ENCODE assay signal across 8 mouse cellular contexts in the genomic region with DNA sequence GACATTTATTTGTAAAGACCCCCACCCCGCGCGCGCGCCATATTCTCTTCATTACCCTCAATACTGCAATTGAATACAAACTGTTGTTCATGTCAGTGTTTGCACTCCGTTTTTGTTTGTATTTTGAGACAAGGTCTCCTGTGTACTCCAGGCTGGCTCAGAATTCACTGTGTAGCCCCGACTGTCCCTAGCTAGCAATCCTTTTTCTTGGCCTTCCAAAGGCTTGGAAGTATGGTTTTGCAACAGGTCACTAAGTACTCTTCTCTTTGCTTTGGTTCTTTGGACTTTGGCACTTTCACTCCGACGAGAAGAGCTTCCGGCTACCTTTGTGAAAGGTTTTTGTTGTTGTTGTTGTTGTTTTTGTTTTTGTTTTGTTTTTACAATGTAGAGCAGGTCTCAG. TPM values are rescaled to one million over a fixed set of nuclear protein-coding genes. Genes with fewer than 3 reads are reported as not detected.
DNase-seq lines count a peak whose midpoint lies in the region; ATAC-seq and TF ChIP-seq lines count a peak whose summit lies in the region.

No protein-coding gene starts in this region.

- no peak for ATAC-seq in hindbrain, embryonic 12.5 days (ENCODE audit: low FRiP score)
- ATAC-seq in liver, embryonic 12.5 days = no peak

- H3K9ac ChIP-seq in liver, adult 2 months (ENCODE audit: low read depth, low read length) = peak overlapping the region; percentile 39
- H3K9ac ChIP-seq in hindbrain, embryonic 12.5 days = no peak overlapping the region
- peak overlapping the region; percentile 86 for H3K9ac ChIP-seq in liver, embryonic 12.5 days

- H3K27me3 ChIP-seq in liver, adult 2 months (ENCODE audit: control insufficient read depth, insufficient read depth, low read length) = no peaks in the 10 kb centered on the region
- H3K27me3 ChIP-seq in hindbrain, embryonic 12.5 days = no peaks in the 10 kb centered on the region
- no peaks in the 10 kb centered on the region for H3K27me3 ChIP-seq in liver, embryonic 12.5 days (replicated peaks)

- 5% methylated on average over 10 of the region's 10 CpGs for WGBS in liver, adult 2 months
- WGBS in hindbrain, embryonic 12.5 days = 32% methylated on average over 10 of the region's 10 CpGs
- WGBS in liver, embryonic 12.5 days (ENCODE audit: insufficient replicate concordance) = 17% methylated on average over 10 of the region's 10 CpGs

- no peak for TF ChIP-seq POLR2A in liver, adult 2 months (IDR thresholded peaks at IDR 0.05; ENCODE audit: extremely low read depth, insufficient read depth, low read length)

- H3K4me1 ChIP-seq in liver, adult 2 months (ENCODE audit: control insufficient read depth, insufficient read depth, low read length) = peaks cover 6% of the 10 kb centered on the region
- H3K4me1 ChIP-seq in brown adipose tissue, adult 24 weeks (ENCODE audit: control insufficient read depth, insufficient read depth, insufficient read length, low read length) = peaks cover 4% of the 10 kb centered on the region; the same call in 1 of the 2 replicates
- peaks cover 9% of the 10 kb centered on the region for H3K4me1 ChIP-seq in hindbrain, embryonic 12.5 days
- H3K4me1 ChIP-seq in liver, embryonic 12.5 days = peaks cover 22% of the 10 kb centered on the region

- peak; percentile 95 for DNase-seq in liver, adult 2 months (ENCODE audit: extremely low read depth, low read depth, low spot score)
- no peak for DNase-seq in liver
- DNase-seq in embryo, embryonic 11 days = no peak
- no peak for DNase-seq in ovary, adult 18-20 months (ENCODE audit: low spot score)
- DNase-seq in cerebellum, adult 8-10 months = no peak

- H3K4me3 ChIP-seq in liver, adult 2 months (ENCODE audit: insufficient read depth, low read depth, low read length) = peak overlapping the region; percentile 92
- H3K4me3 ChIP-seq in brown adipose tissue, adult 24 weeks (ENCODE audit: insufficient read depth, low read depth, low read length) = peak overlapping the region; percentile 94
- H3K4me3 ChIP-seq in hindbrain, embryonic 12.5 days = peak overlapping the region; percentile 79
- H3K4me3 ChIP-seq in liver, embryonic 12.5 days = peak overlapping the region; percentile 96

- H3K79me2 ChIP-seq in liver, adult 2 months (ENCODE audit: control insufficient read depth, insufficient read depth, low read length) = peaks cover 10% of the 10 kb centered on the region; the same call in 1 of the 2 replicates

- peak overlapping the region; percentile 68 for H3K4me2 ChIP-seq in hindbrain, embryonic 12.5 days (replicated peaks)
- H3K4me2 ChIP-seq in liver, embryonic 12.5 days = peak overlapping the region; percentile 87

- H3K27ac ChIP-seq in liver, adult 2 months (replicated peaks; ENCODE audit: insufficient read depth, low read depth, low read length) = peak overlapping the region; percentile 73
- H3K27ac ChIP-seq in brown adipose tissue, adult 24 weeks (replicated peaks; ENCODE audit: low read depth, low read length) = no peak overlapping the region
- no peak overlapping the region for H3K27ac ChIP-seq in hindbrain, embryonic 12.5 days
- H3K27ac ChIP-seq in liver, embryonic 12.5 days = peak overlapping the region; percentile 91

- no peaks in the 10 kb centered on the region for H3K9me3 ChIP-seq in hindbrain, embryonic 12.5 days (replicated peaks)
- H3K9me3 ChIP-seq in liver, embryonic 12.5 days (replicated peaks) = no peaks in the 10 kb centered on the region

- H3K36me3 ChIP-seq in liver, adult 2 months (ENCODE audit: control insufficient read depth, insufficient read depth, low read length) = no peaks in the 10 kb centered on the region
- no peaks in the 10 kb centered on the region for H3K36me3 ChIP-seq in hindbrain, embryonic 12.5 days
- no peaks in the 10 kb centered on the region for H3K36me3 ChIP-seq in liver, embryonic 12.5 days

- no peak for TF ChIP-seq CTCF in liver, adult 2 months (IDR thresholded peaks at IDR 0.05; ENCODE audit: low read depth, low read length)

RNA-seq across cellular contexts. Expression of gene Fbxo8, which starts 1.2 kb away (rescaled TPM):
- 45.4 and 55.1 TPM in 2 replicates for total RNA-seq in liver, adult 2 months (2014; rRNA removed)
- 42.4 and 50.3 TPM in 2 replicates for polyA plus RNA-seq in liver, adult 2 months (2012; rRNA removed)
- polyA plus RNA-seq in brown adipose tissue, adult 24 weeks (2012; ENCODE audit: insufficient read depth, insufficient read length, missing spikeins) = 73.0 and 107 TPM in 2 replicates
- polyA plus RNA-seq in hindbrain, embryonic 12.5 days (2016; fragmentation: Nextera tagmentation; extraction: Ambion mirVana) = 31.3 and 37.4 TPM in 2 replicates
- polyA plus RNA-seq in liver, embryonic 12.5 days (2016; fragmentation: Nextera tagmentation; extraction: Ambion mirVana) = 42.1 and 45.0 TPM in 2 replicates

RNA-seq across cellular contexts. Expression of gene Cep44, which starts 1.2 kb away (rescaled TPM):
- 24.0 and 27.1 TPM in 2 replicates for total RNA-seq in liver, adult 2 months (2014; rRNA removed)
- polyA plus RNA-seq in liver, adult 2 months (2012; rRNA removed) = 7.5 and 9.1 TPM in 2 replicates
- polyA plus RNA-seq in brown adipose tissue, adult 24 weeks (2012; ENCODE audit: insufficient read depth, insufficient read length, missing spikeins) = 6.3 and 6.6 TPM in 2 replicates
- 32.9 and 34.0 TPM in 2 replicates for polyA plus RNA-seq in hindbrain, embryonic 12.5 days (2016; fragmentation: Nextera tagmentation; extraction: Ambion mirVana)
- 26.3 and 27.1 TPM in 2 replicates for polyA plus RNA-seq in liver, embryonic 12.5 days (2016; fragmentation: Nextera tagmentation; extraction: Ambion mirVana)

Comparison
In these comparisons a context has a peak if more than half of its experiments do, and no peak if none do; other contexts are left out.
1. H3K27ac ChIP-seq: peak in liver, adult 2 months (single experiment) and liver, embryonic 12.5 days (single experiment); none in brown adipose tissue, adult 24 weeks (single experiment) and hindbrain, embryonic 12.5 days (single experiment).
2. Peak in every context shown above with its lines, with median percentiles within 50 percentile points of each other: H3K4me3 ChIP-seq.